Mouse (Mus musculus): ENCODE data around the gene Glis1.

Gene Glis1

GRCm38 (mm10) chr4:107434356-107435237 is at the start of gene Glis1:
Gene Glis1 (plus strand): TSS chr4:107434591.
- DNase-seq (ENCODE audit: low read depth, low spot score) = no peak

GRCm38 (mm10) chr4:107387038-107387437 is 47.4 kb upstream of the Glis1 start:
- no peak for DNase-seq (ENCODE audit: low read depth, low spot score)

DNA sequence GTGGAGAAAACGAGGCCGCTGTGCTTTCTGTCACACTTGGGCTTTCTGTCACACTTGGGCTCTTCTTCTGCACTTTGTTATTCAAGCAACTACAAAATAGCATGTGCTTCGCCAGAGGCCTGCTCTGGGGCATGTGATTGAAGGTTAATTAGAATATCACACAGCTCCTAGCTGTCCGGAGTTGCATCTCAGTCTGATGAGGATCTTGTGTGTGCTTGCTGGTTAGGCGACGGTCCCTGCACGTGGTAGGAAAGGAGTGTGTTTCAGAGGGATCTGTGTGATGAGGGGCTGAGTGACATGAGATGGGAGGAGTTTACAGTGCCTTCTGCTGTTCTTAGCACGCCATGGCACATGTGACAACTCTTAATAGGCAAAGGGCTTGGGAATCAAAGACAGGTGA is 46.9 kb upstream of the Glis1 start:
- DNase-seq (ENCODE audit: low read depth, low spot score) = no peak

DNA sequence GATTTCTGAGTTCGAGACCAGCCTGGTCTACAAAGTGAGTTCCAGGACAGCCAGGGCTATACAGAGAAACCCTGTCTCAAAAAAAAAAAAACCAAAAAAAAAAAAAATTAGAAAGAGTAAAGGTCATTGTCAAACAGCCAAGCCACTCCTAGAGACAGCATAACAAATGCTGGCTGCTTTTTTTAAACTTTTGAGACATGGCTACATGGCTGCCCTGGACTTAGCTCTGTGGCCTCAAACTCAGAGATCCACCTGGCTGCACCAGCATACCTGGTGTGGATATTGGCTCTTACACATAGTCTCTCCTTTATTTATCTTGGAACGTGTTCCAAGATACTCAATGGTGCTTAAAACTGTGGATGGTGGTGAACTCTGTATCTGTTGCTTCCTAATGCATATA is 46.1 kb upstream of the Glis1 start:
- no peak for DNase-seq (ENCODE audit: low read depth, low spot score)

- no peak for DNase-seq (ENCODE audit: low read depth, low spot score)
These were observed 45.0 kb upstream of the Glis1 start for GRCm38 (mm10) chr4:107389345-107389744.

DNA sequence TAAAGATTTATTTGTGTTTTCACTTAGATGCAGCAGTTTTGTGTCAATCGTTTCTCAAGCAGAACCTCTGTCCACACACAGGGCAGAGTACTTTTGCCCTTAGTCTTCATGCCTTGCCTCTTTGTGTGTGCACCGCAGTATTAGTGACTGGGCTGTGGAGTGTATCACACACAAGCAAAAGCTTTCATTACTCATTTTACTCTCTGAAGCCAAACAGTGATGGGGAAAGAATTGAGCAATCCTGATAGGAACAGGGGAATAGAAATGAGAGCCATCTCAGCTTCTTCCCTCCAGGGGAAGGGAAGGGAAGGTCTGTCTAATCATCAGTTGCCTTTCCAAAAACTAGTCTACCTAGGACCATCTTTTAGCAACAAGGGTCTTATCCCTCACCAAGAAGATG is 40.6 kb upstream of the Glis1 start:
- no peak for DNase-seq (ENCODE audit: low read depth, low spot score)

GRCm38 (mm10) chr4:107420202-107420601 is 14.2 kb upstream of the Glis1 start:
- DNase-seq (ENCODE audit: low read depth, low spot score) = no peak

DNA sequence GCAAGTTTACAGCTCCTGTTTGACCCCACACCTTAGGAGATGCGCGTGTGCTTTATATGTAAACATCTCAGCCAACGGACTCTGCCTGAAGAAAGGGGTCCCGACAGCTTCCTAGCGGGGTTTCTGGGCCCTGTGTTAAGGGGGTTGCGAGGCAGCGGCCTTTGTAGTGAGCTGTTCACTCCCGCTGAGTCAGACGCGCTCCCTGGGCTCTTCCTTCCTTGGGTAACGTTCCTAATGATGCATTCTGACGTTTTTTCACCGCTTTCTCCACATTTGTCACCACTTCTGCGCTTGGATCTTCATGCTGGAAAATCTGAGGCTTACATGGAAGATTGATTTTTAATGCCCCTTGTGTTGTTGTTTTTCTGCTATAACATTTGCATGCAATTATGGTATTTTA is 12.7 kb upstream of the Glis1 start:
- no peak for DNase-seq (ENCODE audit: low read depth, low spot score)

GRCm38 (mm10) chr4:107422176-107422575 is 12.2 kb upstream of the Glis1 start:
- DNase-seq (ENCODE audit: low read depth, low spot score) = peak; percentile 39

- DNase-seq (ENCODE audit: low read depth, low spot score) = no peak
These were observed 8.8 kb upstream of the Glis1 start for GRCm38 (mm10) chr4:107425616-107426015.

- no peak for DNase-seq (ENCODE audit: low read depth, low spot score)
These were observed 7.8 kb upstream of the Glis1 start for GRCm38 (mm10) chr4:107426631-107427030.

- no peak for DNase-seq (ENCODE audit: low read depth, low spot score)
These were observed 1.7 kb upstream of the Glis1 start for GRCm38 (mm10) chr4:107432717-107433116.

DNA sequence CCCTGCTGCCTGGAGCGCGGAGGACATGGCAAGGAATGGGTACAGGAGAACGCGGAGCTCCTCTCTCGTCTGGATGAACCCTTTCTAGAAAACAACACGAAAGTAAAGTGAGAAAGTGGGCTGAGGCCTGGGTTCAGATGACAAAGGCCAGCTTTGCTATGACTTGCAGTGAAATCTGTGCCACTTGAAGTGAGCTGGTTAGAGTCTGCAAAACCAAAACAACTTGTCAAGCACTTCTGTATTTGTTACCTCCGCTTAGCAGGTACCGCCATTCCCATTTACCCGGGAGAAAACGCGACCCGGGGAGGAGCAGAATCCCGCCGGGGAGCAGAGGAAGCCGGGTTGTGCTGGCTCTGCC is 414 bp upstream of the Glis1 start:
- DNase-seq (ENCODE audit: low read depth, low spot score) = no peak

DNA sequence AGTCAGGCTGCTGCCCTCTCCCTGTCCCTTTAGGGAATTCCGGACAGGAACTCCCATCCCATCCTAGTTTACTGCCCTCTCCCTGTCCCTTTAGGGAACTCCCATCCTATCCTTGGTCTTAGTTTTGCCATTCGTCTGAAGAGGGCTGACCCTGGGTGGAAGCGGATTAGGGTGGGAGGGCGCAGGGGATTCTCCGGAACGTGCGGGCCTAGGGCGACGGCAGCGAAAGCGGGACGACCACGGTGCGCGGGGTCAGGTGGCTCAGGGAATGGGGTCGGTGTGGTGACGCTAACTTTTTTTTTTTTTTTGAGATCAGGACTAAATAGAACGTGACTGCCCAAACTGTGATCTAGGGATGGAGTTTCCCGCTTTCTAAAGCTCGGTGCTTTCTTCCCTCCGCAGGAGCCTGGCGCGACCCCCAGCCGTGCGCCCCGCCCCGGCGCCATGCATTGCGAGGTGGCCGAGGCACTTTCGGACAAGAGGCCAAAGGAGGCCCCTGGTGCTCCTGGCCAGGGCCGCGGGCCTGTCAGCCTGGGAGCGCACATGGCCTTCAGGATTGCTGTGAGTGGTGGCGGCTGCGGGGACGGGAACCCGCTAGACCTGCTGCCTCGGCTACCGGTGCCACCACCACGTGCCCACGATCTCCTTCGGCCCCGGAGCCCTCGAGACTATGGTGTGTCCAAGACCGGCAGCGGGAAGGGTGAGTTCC is 1.0 kb downstream of the Glis1 start:
- no peak for DNase-seq (ENCODE audit: low read depth, low spot score)

- no peak for DNase-seq (ENCODE audit: low read depth, low spot score)
These were observed 2.1 kb downstream of the Glis1 start for GRCm38 (mm10) chr4:107436476-107436875.

GRCm38 (mm10) chr4:107438741-107439140 is 4.3 kb downstream of the Glis1 start:
- no peak for DNase-seq (ENCODE audit: low read depth, low spot score)

GRCm38 (mm10) chr4:107440306-107440705 is 5.9 kb downstream of the Glis1 start:
- no peak for DNase-seq (ENCODE audit: low read depth, low spot score)

DNA sequence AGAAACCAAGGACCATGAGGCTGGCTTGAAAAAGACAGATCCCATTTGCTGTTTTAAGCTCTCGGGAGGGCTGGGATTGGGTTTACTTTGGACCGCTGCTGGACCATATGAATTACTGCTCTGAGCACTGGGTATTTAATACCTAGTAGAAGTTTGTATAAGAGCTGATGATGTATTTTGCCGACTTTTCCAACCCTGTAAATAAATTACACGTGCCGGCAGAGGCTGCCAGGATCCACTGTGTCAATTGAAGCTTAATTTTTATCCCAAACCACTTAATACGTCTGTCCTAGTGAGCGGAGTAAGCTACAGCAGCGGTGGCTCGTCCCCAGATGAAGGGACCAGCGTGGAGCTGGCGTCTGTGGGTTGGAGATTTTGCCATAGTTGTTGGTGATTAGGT is 7.9 kb downstream of the Glis1 start:
- DNase-seq (ENCODE audit: low read depth, low spot score) = no peak

- DNase-seq (ENCODE audit: low read depth, low spot score) = no peak
These were observed 8.6 kb downstream of the Glis1 start for GRCm38 (mm10) chr4:107442891-107443483.

GRCm38 (mm10) chr4:107443621-107444020 is 9.2 kb downstream of the Glis1 start:
- DNase-seq (ENCODE audit: low read depth, low spot score) = no peak

DNA sequence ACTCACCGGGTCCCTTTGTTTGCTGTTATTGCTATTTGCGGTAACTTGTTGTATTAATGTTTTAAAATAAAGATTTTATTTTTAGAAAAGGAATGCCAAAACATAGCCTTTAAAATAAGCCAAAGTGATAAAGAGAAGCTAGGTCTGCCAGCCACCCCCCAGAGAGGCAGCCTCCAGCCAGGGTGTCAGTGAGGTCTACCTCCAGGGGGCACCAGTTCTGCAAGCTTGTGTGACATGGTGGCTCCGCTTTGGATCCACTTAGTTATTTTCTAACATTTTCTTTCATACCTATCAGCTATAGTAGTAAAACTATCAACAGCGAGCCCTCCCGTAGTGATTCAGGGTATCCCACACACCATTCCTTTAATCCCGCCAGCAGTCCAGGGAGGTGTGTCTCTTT is 14.1 kb downstream of the Glis1 start:
- no peak for DNase-seq (ENCODE audit: low read depth, low spot score)

DNA sequence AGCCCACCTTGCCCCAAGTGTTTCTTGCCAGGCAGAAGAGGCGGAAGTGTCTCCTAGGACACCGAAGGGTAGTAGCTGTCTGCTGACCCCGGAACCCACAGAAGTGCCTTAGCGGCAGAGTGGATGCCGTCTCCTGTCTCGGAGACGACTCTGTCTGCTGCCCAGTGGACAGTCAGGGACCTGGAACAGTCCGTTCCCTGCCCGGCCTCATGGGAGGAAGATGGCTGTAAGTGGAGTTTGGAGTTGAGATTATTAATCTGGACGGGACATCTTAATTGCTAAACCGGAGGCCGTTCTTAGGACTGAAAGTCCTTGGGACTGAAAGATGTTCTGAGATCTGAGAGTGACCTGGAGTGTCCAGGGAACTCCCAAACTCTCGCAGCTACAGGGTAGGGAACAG is 15.1 kb downstream of the Glis1 start:
- no peak for DNase-seq (ENCODE audit: low read depth, low spot score)
